Mouse (Mus musculus) limb, embryonic 14.5 days (tissue): ENCODE measurements around the gene Cyp2u1. TPM values are rescaled to one million over a fixed set of nuclear protein-coding genes. Genes with fewer than 3 reads are reported as not detected.
A peak's percentile ranks its signal among the peaks of the same experiment; 100 is the strongest.

ENCODE experiments used
- ATAC-seq: fragments of 200-750 bp; cut with Nextera tagmentation; 2 replicates; pipeline ENCODE4 v1.8.0; 2017; ENCODE audit warnings: low read depth, moderate number of reproducible peaks, moderate TSS enrichment; ENCODE audit not compliant: low FRiP score
- DNase-seq: peaks from one replicate; pipeline ENCODE4 v3.0.0-alpha.2; 2015; ENCODE audit warnings: low spot score
- H3K27ac ChIP-seq: fragments of 300-500 bp; sonication (generic); replicated peaks from 2 replicates; pipeline ENCODE4 v1.5.1; 2014; ENCODE audit warnings: low read depth, mild to moderate bottlenecking, low read length, moderate library complexity, mixed read lengths
- H3K27me3 ChIP-seq: fragments of 300-500 bp; sonication (generic); 2 replicates; pipeline ENCODE4 v1.6.1; 2014; ENCODE audit warnings: low read length, mixed read lengths; ENCODE audit not compliant: control insufficient read depth, insufficient read depth
- H3K36me3 ChIP-seq: fragments of 300-500 bp; sonication (generic); 2 replicates; pipeline ENCODE4 v1.6.1; 2014; ENCODE audit warnings: mild to moderate bottlenecking, low read length, moderate library complexity, mixed read lengths; ENCODE audit not compliant: control insufficient read depth, insufficient read depth
- H3K4me1 ChIP-seq: fragments of 300-500 bp; sonication (generic); 2 replicates; pipeline ENCODE4 v1.6.1; 2014; ENCODE audit warnings: antibody characterized with exemption, low read length, mixed read lengths; ENCODE audit not compliant: control insufficient read depth, insufficient read depth
- H3K4me2 ChIP-seq: fragments of 300-500 bp; sonication (generic); replicated peaks from 2 replicates; pipeline ENCODE4 v1.6.1; 2014; ENCODE audit warnings: low read depth, mild to moderate bottlenecking, low read length, moderate library complexity; ENCODE audit not compliant: severe bottlenecking
- H3K4me3 ChIP-seq: fragments of 300-500 bp; sonication (generic); replicated peaks from 2 replicates; pipeline ENCODE4 v1.5.1; 2014; ENCODE audit warnings: low read length
- H3K9ac ChIP-seq: fragments of 300-500 bp; sonication (generic); 2 replicates; pipeline ENCODE4 v1.6.1; 2014; ENCODE audit warnings: mild to moderate bottlenecking, low read depth, low read length, moderate library complexity; ENCODE audit not compliant: severe bottlenecking
- H3K9me3 ChIP-seq: fragments of 300-500 bp; sonication (generic); 2 replicates; pipeline ENCODE4 v1.6.1; 2016; ENCODE audit warnings: low read length; ENCODE audit not compliant: control insufficient read depth
- POLR2A ChIP-seq: fragments of 200-500 bp; IDR thresholded peaks from 2 replicates; pipeline ENCODE4 v1.8.0; 2012; ENCODE audit warnings: inconsistent platforms, mild to moderate bottlenecking, moderate library complexity, borderline replicate concordance; ENCODE audit not compliant: insufficient read depth, insufficient read length; ENCODE audit errors: extremely low read depth
- WGBS: fragments of 180-500 bp; shearing (Covaris S2); extraction: QIAGEN DNeasy Blood & Tissue Kit; methylation state at CpG from one replicate; pipeline ENCODE4 v1.1.7; 2014; 5-methylcytosine and 5-hydroxymethylcytosine counted together
- polyA plus RNA-seq, 2 experiments: library from polyadenylated mRNA; depleted of rRNA in 1 of 2; stranded (reverse) in 1 of 2; unstranded in 1 of 2; fragments of >200 nt; fragmentation: Nextera tagmentation in 1 of 2; extraction: Ambion mirVana in 1 of 2; gene quantifications; 2 replicates each; pipeline versions ENCODE4 v1.2.1 to v1.2.3; 2012 to 2014

Gene Cyp2u1
- polyA plus RNA-seq, 2 experiments: 1.2 to 1.7 TPM

DNA sequence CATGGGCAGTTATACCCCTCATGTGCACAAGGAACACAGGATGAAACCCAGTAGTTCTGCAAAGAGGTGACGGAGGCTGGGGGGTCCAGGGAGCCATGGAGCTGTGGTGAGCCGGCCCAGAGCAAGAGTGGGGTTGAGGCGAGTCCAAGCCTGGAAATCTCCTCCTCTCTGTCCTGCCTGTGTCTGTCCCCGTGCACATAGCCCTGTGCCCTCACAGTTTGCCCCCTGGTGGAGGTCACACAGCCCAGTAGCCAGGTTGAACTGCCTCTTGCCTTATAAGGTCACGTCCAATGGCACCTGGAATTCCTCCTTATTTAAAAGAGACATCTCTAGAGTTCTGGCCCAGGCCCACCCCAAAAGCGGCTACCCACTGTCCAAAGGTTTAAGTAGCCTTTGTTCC lies 55.6 kb downstream of the Cyp2u1 start:
- no peak overlapping the region for H3K27ac ChIP-seq
- H3K4me2 ChIP-seq: no peak overlapping the region
- H3K36me3 ChIP-seq: peaks cover 29% of the 10 kb centered on the region
- H3K27me3 ChIP-seq: no peaks in the 10 kb centered on the region
- TF ChIP-seq POLR2A: no peak
- no peak for DNase-seq
- no peaks in the 10 kb centered on the region for H3K9me3 ChIP-seq
- 73% methylated on average over 6 of the region's 6 CpGs for WGBS
- no peak overlapping the region for H3K9ac ChIP-seq
- ATAC-seq: no peak
- H3K4me1 ChIP-seq: no peaks in the 10 kb centered on the region
- no peak overlapping the region for H3K4me3 ChIP-seq

- no peaks in the 10 kb centered on the region for H3K4me1 ChIP-seq
- H3K27ac ChIP-seq: no peak overlapping the region
- H3K4me3 ChIP-seq: no peak overlapping the region
- no peak for DNase-seq
- no peak overlapping the region for H3K4me2 ChIP-seq
- WGBS: 74% methylated on average over 8 of the region's 8 CpGs
- H3K9me3 ChIP-seq: no peaks in the 10 kb centered on the region
- H3K27me3 ChIP-seq: no peaks in the 10 kb centered on the region
- ATAC-seq: no peak
- TF ChIP-seq POLR2A: no peak
- peaks cover 33% of the 10 kb centered on the region for H3K36me3 ChIP-seq
- no peak overlapping the region for H3K9ac ChIP-seq
These were observed 56.4 kb downstream of the Cyp2u1 start for GRCm38 (mm10) chr3:131246579-131247046.

DNA sequence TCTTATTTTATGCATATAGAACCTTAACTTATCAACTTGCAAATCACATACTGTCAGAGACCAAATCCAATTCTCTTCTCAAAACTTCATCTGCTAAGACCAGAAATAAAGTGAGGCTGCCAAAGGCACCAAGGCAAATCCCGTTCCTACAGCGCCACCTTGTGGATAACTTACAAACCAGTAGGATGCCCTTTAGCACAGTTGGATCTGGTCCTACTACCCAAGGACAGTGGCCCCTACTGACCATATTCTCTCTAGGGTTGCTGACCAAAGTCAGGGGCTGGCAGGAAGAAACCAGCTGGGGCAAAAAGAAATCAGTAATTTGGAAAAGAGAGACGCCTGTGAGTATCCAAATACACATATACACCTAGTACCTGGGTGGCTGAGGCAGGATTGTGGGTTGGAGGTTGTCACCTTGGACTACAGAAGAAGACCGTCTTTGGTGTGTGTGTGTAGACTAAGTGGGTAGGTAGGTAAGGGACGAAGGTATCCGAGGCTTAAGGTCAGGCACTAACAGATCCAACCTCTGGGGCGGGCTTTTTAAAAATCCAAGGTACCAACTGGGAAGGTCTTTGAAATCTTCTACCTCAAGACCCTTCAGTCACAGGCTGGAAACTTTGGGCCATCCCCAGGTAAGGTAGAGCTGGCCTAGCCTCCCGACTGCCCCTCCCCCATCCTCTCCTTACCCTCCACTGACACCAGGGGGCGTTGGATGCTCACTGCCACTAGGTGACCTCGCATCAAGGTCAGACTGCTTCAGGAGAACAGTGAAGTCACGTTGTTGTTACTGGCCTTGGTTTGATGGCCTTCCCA lies 57.1 kb downstream of the Cyp2u1 start:
- DNase-seq: peak; percentile 91
- Histone ChIP-seq H3K9ac (no peak overlapping the region), H3K4me2 (no peak overlapping the region), H3K27me3 (no peaks in the 10 kb centered on the region), H3K4me3 (no peak overlapping the region), H3K27ac (no peak overlapping the region), H3K4me1 (no peaks in the 10 kb centered on the region), H3K9me3 (no peaks in the 10 kb centered on the region), H3K36me3 (peaks cover 39% of the 10 kb centered on the region)
- no peak for TF ChIP-seq POLR2A
- ATAC-seq: peak; percentile 48; the same call in 1 of the 2 replicates
- WGBS: 61% methylated on average over 11 of the region's 11 CpGs

Other genes with a start within 250 kb of the Cyp2u1 start
- gene Lef1, start 192.8 kb downstream of the Cyp2u1 start, polyA plus RNA-seq (2012; rRNA removed): 30.8 and 41.9 TPM in 2 replicates
- gene Lef1, start 192.8 kb downstream of the Cyp2u1 start, polyA plus RNA-seq (2014; fragmentation: Nextera tagmentation; extraction: Ambion mirVana): 39.9 and 44.3 TPM in 2 replicates
- 106 TPM in 2 replicates for gene Hadh, start 31.1 kb downstream of the Cyp2u1 start, polyA plus RNA-seq (2012; rRNA removed)
- 116 and 123 TPM in 2 replicates for gene Hadh, start 31.1 kb downstream of the Cyp2u1 start, polyA plus RNA-seq (2014; fragmentation: Nextera tagmentation; extraction: Ambion mirVana)
- 19.5 and 20.0 TPM in 2 replicates for gene Sgms2, start 188.2 kb upstream of the Cyp2u1 start, polyA plus RNA-seq (2012; rRNA removed)
- 16.6 and 18.7 TPM in 2 replicates for gene Sgms2, start 188.2 kb upstream of the Cyp2u1 start, polyA plus RNA-seq (2014; fragmentation: Nextera tagmentation; extraction: Ambion mirVana)